Mouse (Mus musculus): ENCODE results near the gene Gm43720.

- TF ChIP-seq CTCF (IDR thresholded peaks at IDR 0.05; ENCODE audit: control insufficient read depth, insufficient read depth, low read length) (no peak), POLR2A (IDR thresholded peaks at IDR 0.05; ENCODE audit: borderline replicate concordance, control insufficient read depth, low read depth, low read length) (no peak)
These were observed 1.8 kb downstream of the Gm43720 start for GRCm38 (mm10) chr5:138277994-138278393.

All from bone marrow, adult 2 months (tissue).